Mouse (Mus musculus): ENCODE results near the gene Lipt2.

GRCm38 (mm10) chr7:100111506-100111905 lies 47.6 kb upstream of the Lipt2 start:
- TF ChIP-seq CTCF (IDR thresholded peaks at IDR 0.05; ENCODE audit: borderline replicate concordance, insufficient read depth, low read depth, low read length) = no peak
- TF ChIP-seq POLR2A (IDR thresholded peaks at IDR 0.05; ENCODE audit: borderline replicate concordance, insufficient read depth, low read length) = no peak

All from cerebellum, adult 2 months (tissue).